Mouse (Mus musculus) neural tube, embryonic 12.5 days (tissue): ENCODE results near the gene Adgrg6. TPM values are rescaled to one million over a fixed set of nuclear protein-coding genes. Genes with fewer than 3 reads are reported as not detected.

ENCODE experiments used
- ATAC-seq: fragments of 200-750 bp; cut with Nextera tagmentation; 2 replicates; pipeline ENCODE4 v1.8.0; 2017; ENCODE audit warnings: low read depth, mild to moderate bottlenecking, moderate TSS enrichment, moderate library complexity; ENCODE audit not compliant: low FRiP score
- H3K27ac ChIP-seq: fragments of 300-500 bp; sonication (generic); 2 replicates; pipeline ENCODE4 v1.5.1; 2016
- H3K27me3 ChIP-seq: fragments of 300-500 bp; sonication (generic); replicated peaks from 2 replicates; pipeline ENCODE4 v1.6.1; 2016; ENCODE audit warnings: mild to moderate bottlenecking
- H3K36me3 ChIP-seq: fragments of 300-500 bp; sonication (generic); 2 replicates; pipeline ENCODE4 v1.6.1; 2016; ENCODE audit warnings: mild to moderate bottlenecking
- H3K4me1 ChIP-seq: fragments of 300-500 bp; sonication (generic); 2 replicates; pipeline ENCODE4 v1.6.1; 2016
- H3K4me2 ChIP-seq: fragments of 300-500 bp; sonication (generic); replicated peaks from 2 replicates; pipeline ENCODE4 v1.6.1; 2016; ENCODE audit warnings: mild to moderate bottlenecking
- H3K4me3 ChIP-seq: fragments of 300-500 bp; sonication (generic); 2 replicates; pipeline ENCODE4 v1.5.1; 2016
- H3K9ac ChIP-seq: fragments of 300-500 bp; sonication (generic); 2 replicates; pipeline ENCODE4 v1.6.1; 2016; ENCODE audit warnings: mild to moderate bottlenecking
- H3K9me3 ChIP-seq: fragments of 300-500 bp; sonication (generic); 2 replicates; pipeline ENCODE4 v1.6.1; 2016; ENCODE audit warnings: mild to moderate bottlenecking
- WGBS: fragments of 180-500 bp; shearing (Covaris S2); methylation state at CpG from one replicate; pipeline ENCODE4 v1.1.7; 2016; 5-methylcytosine and 5-hydroxymethylcytosine counted together
- polyA plus RNA-seq: library from polyadenylated mRNA; unstranded; fragments of >200 nt; fragmentation: Nextera tagmentation; extraction: Ambion mirVana; gene quantifications from 2 replicates; pipeline ENCODE4 v1.2.1, GENCODE M21; 2016

Adgrg6 gene
- polyA plus RNA-seq, result 6.8 and 6.9 TPM in 2 replicates

DNA sequence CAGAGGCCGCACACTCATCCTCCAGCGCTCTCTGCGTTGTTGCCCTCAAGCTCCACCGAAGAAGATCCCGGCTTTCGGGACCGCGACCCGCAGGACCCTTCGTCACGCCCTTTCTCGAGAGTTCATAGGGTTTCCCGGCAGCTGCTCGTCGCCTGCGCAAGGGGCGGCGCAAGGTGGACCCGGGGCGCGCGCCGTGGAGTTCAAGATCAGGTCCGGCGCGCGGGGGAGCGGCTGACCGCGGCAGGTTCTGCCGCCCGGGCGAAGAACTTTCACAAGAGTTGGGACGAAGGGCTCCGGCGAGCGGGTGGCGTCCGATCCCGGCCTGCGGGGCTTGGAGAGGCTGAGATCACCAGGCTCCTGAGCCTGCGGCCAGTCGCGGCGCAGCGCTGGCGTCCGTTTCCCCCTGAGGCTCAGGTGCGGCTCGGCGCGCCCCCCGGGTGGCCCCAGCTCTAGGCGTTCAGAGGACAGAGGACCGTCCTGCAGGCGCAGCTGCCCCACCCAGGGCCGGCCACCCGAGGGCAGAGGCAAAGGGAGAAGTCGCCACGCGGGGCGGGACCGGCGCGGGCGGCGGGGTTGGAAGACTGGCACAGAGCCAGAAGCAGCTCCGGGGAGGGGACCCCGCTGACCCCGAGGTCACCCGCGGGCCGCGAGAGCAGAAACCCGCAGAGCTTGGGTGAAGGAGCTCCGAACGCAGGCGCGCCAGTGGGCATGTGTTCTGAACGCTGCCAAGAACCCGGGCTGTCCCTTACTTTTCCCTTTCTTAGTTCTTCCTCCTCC, at the start of gene Adgrg6:
TSS of gene Adgrg6 (minus strand) at position 719 of the 777 bp plus-strand sequence.
- H3K36me3 ChIP-seq, result no peaks in the 10 kb centered on the region
- no peaks in the 10 kb centered on the region for H3K9me3 ChIP-seq
- peak within 1 kb of the TSS; percentile 100 for H3K4me2 ChIP-seq
- H3K9ac ChIP-seq, result peak within 1 kb of the TSS; percentile 71
- peaks cover 14% of the 10 kb centered on the region for H3K27me3 ChIP-seq
- H3K27ac ChIP-seq, result no peak within 1 kb of the TSS
- H3K4me1 ChIP-seq, result no peaks in the 10 kb centered on the region
- WGBS, result under 1% methylated on average over 81 of the region's 81 CpGs
- peak; percentile 86 for ATAC-seq
- peak within 1 kb of the TSS; percentile 75 for H3K4me3 ChIP-seq

DNA sequence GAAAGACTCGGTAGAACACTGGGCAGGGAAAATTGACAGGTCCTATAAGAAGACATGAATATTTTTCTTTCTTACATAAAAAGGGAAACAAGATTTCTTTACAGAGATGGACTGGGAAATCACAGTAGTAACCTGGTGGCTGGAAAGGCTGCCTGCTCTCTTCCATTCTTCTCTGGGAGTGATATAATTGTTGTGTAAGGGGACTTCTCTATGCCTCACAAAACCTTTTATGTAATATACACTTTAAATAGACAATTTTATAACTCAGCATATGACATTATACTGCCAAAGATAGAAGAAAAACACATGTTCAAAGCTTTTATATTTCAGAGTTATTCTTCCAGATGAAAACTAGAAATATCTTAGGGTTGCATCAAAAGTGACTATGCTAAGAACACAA, 46.8 kb upstream of the Adgrg6 start:
- no peak for ATAC-seq

DNA sequence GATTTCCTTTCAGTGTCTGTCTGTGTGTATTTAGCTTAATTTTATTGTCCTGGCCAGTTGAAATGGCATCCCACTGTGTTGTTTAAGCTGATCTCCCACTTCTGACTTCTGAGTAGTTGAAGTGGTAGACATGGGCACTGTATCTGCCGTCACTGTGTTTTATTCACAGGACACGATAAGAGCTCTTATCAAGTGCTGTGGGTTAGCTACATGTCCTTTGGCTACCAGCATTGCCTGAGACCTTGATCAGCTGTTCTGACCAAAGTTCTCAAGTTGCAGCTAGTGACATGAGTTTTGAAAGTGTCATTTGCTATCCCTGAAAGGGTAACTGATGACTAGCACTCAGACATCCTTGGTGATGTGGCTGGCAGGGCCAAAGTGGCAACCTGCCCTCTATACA, 45.4 kb upstream of the Adgrg6 start:
- Histone ChIP-seq H3K36me3 (no peaks in the 10 kb centered on the region), H3K27ac (no peak overlapping the region), H3K27me3 (no peaks in the 10 kb centered on the region), H3K9me3 (no peaks in the 10 kb centered on the region), H3K4me1 (no peaks in the 10 kb centered on the region), H3K4me3 (no peak overlapping the region), H3K4me2 (no peak overlapping the region), H3K9ac (no peak overlapping the region)
- ATAC-seq, result no peak
- WGBS, result 91% methylated on average over 2 of the region's 2 CpGs

More for the DNA sequence above, 46.8 kb upstream of the Adgrg6 start:
- 93% methylated on average over 1 of the region's 1 CpGs for WGBS
- H3K36me3 ChIP-seq, result no peaks in the 10 kb centered on the region
- H3K27ac ChIP-seq, result no peak overlapping the region
- H3K9me3 ChIP-seq, result no peaks in the 10 kb centered on the region
- H3K27me3 ChIP-seq, result no peaks in the 10 kb centered on the region
- no peak overlapping the region for H3K4me2 ChIP-seq
- no peaks in the 10 kb centered on the region for H3K4me1 ChIP-seq
- no peak overlapping the region for H3K9ac ChIP-seq
- H3K4me3 ChIP-seq, result no peak overlapping the region

DNA sequence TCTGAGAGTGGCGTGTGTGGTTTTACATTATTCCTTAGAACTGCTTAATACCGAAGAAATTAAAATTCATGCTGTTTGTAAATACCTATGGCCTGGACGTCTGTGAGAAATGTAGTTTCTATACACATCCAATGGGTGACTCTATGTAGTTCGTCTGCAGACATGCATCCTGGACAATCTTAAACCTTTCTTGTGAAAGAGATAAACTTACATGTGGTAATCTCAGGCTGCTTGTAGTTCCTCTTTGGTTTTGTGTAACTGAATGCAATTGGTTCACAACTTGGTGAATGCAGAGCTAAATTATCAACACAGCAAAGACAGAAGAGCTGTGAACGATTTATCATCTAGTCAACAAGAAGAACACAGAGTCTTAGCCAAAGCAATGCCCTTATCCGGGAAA, 44.2 kb upstream of the Adgrg6 start:
- Histone ChIP-seq H3K27ac (no peak overlapping the region), H3K4me2 (no peak overlapping the region), H3K9ac (no peak overlapping the region), H3K4me1 (no peaks in the 10 kb centered on the region), H3K36me3 (no peaks in the 10 kb centered on the region), H3K4me3 (no peak overlapping the region), H3K27me3 (no peaks in the 10 kb centered on the region), H3K9me3 (no peaks in the 10 kb centered on the region)
- WGBS, result 92% methylated on average over 6 of the region's 6 CpGs
- ATAC-seq, result no peak

DNA sequence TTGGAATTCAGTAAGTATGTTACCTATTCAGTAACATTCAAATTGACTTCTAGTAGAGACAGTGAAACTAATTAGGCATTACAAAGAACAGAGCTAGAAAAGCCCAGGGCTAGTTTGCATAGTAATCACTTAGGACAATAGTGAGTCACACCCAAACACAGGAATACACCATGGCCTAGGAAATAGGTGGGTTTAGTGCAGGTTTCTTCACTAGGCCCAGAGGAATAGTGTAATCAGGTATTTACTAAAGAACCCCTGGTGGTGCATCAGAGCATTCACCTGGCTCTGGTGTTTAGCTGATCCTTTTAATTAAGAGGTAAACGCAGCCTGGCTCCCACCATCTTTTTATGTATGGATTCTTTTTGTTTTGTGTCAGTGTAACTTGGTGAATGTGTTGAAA, 38.0 kb upstream of the Adgrg6 start:
- WGBS, result 89% methylated on average over 1 of the region's 1 CpGs
- H3K27me3 ChIP-seq, result no peaks in the 10 kb centered on the region
- no peak overlapping the region for H3K27ac ChIP-seq

DNA sequence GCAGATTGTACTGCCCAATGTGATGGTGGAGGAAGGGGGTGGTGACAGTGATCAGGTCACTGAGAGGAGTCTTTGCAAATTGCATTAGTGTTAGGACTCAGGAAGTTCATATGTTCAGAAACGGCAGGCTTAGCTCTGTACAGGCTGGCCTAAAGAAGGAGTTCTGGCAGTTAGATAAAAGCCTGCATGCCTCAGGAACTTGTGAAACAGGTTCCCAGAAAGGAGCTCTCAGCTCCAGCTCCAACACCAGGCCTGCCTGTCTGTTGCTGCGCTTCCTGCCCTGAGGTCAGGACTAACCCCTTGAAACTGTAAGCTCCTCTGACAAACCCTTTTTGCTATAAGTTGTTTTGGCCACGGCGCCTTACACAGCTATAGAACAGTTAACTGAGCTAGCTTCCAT, 28.8 kb upstream of the Adgrg6 start:
- 86% methylated on average over 4 of the region's 4 CpGs for WGBS
- no peak overlapping the region for H3K4me3 ChIP-seq
- H3K27me3 ChIP-seq, result no peaks in the 10 kb centered on the region
- H3K4me2 ChIP-seq, result no peak overlapping the region
- no peak for ATAC-seq
- H3K4me1 ChIP-seq, result no peaks in the 10 kb centered on the region
- H3K36me3 ChIP-seq, result no peaks in the 10 kb centered on the region
- no peaks in the 10 kb centered on the region for H3K9me3 ChIP-seq
- H3K27ac ChIP-seq, result no peak overlapping the region
- H3K9ac ChIP-seq, result no peak overlapping the region

More for the DNA sequence above, 38.0 kb upstream of the Adgrg6 start:
- no peaks in the 10 kb centered on the region for H3K36me3 ChIP-seq
- H3K9me3 ChIP-seq, result no peaks in the 10 kb centered on the region
- H3K4me1 ChIP-seq, result no peaks in the 10 kb centered on the region
- H3K4me3 ChIP-seq, result no peak overlapping the region
- H3K9ac ChIP-seq, result no peak overlapping the region
- no peak overlapping the region for H3K4me2 ChIP-seq
- ATAC-seq, result no peak

DNA sequence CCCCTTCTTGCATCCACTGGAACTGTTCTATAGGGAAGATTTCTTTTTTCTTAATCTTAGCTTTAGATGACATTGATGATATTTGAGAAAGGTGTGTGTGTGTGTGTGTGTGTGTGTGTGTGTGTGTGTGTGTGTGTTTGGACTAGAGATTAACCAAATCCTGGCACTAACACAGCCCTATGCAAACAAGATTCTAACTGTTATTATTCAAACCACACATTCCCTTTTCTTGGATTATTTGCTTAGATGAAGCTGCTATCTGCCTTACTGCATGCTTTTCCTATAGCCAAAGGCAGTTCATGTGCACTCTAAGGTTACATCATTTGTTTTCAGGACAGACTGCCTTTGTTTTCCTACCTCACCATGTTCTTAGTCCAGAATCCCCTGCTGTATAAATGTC, 25.7 kb upstream of the Adgrg6 start:
- H3K27ac ChIP-seq, result no peak overlapping the region
- H3K4me2 ChIP-seq, result no peak overlapping the region
- H3K9me3 ChIP-seq, result no peaks in the 10 kb centered on the region
- H3K36me3 ChIP-seq, result no peaks in the 10 kb centered on the region
- H3K9ac ChIP-seq, result no peak overlapping the region
- H3K27me3 ChIP-seq, result no peaks in the 10 kb centered on the region
- no peak overlapping the region for H3K4me3 ChIP-seq
- ATAC-seq, result no peak
- no peaks in the 10 kb centered on the region for H3K4me1 ChIP-seq

DNA sequence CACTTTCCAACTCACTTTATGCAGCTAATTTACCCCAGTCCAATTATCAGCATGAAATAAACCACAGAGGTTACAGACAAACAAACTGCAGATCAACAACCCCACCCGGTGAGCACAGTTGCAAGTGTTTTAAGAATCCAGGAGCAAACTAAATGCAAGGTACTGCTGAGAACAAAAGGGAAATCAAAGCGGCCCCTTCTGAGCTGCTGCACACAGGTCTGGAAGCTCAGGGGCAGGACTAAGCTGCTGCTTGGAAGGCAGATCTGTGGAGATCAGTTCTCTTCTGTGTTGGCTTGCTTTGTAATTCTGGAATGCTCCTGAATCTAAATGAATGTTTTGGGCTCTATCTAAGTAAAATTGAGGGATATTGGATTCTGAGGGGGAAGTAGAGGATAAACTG, 25.2 kb upstream of the Adgrg6 start:
- Histone ChIP-seq H3K36me3 (no peaks in the 10 kb centered on the region), H3K4me3 (no peak overlapping the region), H3K4me1 (no peaks in the 10 kb centered on the region), H3K4me2 (no peak overlapping the region), H3K27ac (no peak overlapping the region), H3K9me3 (no peaks in the 10 kb centered on the region), H3K27me3 (no peaks in the 10 kb centered on the region), H3K9ac (no peak overlapping the region)
- no peak for ATAC-seq
- 9% methylated on average over 2 of the region's 2 CpGs for WGBS

DNA sequence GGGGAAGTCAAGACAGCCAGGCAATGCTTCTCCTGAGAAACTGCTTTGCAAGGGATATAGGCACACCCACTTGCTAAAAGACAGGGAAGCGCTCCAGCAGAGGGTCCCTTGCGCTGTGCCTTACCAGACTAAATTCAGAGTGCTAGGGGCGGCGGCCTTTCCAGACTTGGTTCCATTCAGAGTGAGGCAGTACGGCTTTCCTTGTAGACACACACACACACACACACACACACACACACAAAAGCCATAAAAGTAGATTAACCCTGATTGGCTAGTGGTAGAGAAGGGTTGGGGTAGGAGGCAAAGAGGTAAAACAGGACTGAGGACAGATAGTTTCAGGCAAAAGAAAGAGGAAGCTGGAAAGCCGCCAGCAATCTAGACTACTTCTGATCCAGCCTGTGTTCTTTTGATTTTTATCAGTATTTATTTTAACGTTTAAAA, 672 bp upstream of the Adgrg6 start:
- no peak overlapping the region for H3K27ac ChIP-seq
- no peaks in the 10 kb centered on the region for H3K4me1 ChIP-seq
- peaks cover 14% of the 10 kb centered on the region for H3K27me3 ChIP-seq
- no peaks in the 10 kb centered on the region for H3K36me3 ChIP-seq
- WGBS, result 24% methylated on average over 7 of the region's 7 CpGs
- ATAC-seq, result no peak
- H3K4me3 ChIP-seq, result no peak overlapping the region
- no peaks in the 10 kb centered on the region for H3K9me3 ChIP-seq
- H3K4me2 ChIP-seq, result peak overlapping the region; percentile 100
- H3K9ac ChIP-seq, result no peak overlapping the region

DNA sequence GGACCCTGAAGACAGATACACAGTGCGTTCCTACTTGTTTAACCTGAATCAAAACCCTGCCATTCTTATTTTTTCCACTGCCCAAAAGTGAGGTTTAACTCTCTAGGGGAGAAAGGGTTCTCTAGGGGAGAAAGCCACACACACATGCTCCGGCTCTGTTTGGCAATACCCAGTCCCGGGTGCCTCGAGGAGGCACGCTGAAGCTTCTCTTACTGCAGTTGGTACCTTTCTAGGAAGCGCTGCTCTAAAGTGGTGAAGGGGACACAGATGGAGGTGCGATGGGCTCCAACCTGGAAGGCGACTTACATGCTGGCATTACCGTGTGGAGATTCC, 885 bp downstream of the Adgrg6 start:
- Histone ChIP-seq H3K9me3 (no peaks in the 10 kb centered on the region), H3K4me3 (peak overlapping the region; percentile 75), H3K9ac (peak overlapping the region; percentile 71), H3K36me3 (no peaks in the 10 kb centered on the region), H3K4me1 (no peaks in the 10 kb centered on the region), H3K27ac (no peak overlapping the region), H3K27me3 (peaks cover 14% of the 10 kb centered on the region), H3K4me2 (peak overlapping the region; percentile 100)
- 5% methylated on average over 9 of the region's 9 CpGs for WGBS
- no peak for ATAC-seq

DNA sequence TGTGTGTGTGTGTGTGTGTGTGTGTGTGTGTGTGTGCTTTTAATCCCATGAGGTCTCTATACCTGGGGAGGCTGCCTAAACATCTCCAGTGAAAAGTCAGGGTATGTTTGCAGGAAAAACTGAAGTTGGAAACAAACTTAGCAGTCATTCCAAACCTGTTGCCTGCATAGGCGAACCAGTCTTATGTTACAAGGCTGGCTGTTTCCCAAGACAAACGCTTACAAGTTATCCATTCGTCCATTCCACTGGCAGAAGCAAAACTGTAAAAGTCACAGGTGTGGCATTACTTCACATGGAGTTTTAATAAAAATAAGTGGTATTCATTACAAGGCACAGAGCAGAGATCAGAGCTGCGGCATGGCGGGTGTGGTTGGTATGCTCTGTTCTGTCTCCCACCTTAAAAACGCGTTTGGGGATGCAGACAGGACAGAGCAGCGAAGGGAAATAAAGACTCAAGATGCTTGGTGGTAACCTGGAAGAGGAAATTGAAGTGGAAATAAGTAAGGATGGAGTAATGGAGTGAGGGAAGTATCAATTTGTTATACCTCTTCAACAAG, 1.9 kb downstream of the Adgrg6 start:
- ATAC-seq, result no peak
- WGBS, result 73% methylated on average over 8 of the region's 8 CpGs
- Histone ChIP-seq H3K9ac (no peak overlapping the region), H3K4me1 (no peaks in the 10 kb centered on the region), H3K27ac (no peak overlapping the region), H3K4me2 (peak overlapping the region; percentile 100), H3K4me3 (no peak overlapping the region), H3K9me3 (no peaks in the 10 kb centered on the region), H3K27me3 (peaks cover 14% of the 10 kb centered on the region), H3K36me3 (no peaks in the 10 kb centered on the region)

DNA sequence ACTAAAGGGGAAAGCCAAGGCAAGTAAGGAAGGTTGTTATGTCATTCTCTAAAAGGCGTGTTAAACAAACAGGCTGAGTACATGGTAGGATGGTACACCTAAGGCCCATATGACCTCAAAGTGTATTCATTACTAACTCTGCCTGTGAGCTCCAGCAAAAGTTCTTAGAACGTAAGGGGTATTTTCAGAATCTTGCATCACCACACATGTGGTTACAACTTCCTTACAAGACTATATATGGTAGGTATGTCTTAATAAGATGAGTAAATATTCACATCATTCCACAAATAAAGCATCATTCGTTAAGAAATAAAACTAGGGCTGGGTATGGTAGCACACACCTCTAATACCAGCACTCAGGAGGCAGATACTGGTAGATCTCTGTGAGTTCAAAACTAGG, 8.4 kb downstream of the Adgrg6 start:
- no peak overlapping the region for H3K9ac ChIP-seq
- no peaks in the 10 kb centered on the region for H3K4me1 ChIP-seq
- no peak for ATAC-seq
- WGBS, result 91% methylated on average over 3 of the region's 3 CpGs
- H3K36me3 ChIP-seq, result no peaks in the 10 kb centered on the region
- H3K27me3 ChIP-seq, result no peaks in the 10 kb centered on the region
- H3K9me3 ChIP-seq, result no peaks in the 10 kb centered on the region
- no peak overlapping the region for H3K4me3 ChIP-seq
- H3K27ac ChIP-seq, result no peak overlapping the region
- no peak overlapping the region for H3K4me2 ChIP-seq

DNA sequence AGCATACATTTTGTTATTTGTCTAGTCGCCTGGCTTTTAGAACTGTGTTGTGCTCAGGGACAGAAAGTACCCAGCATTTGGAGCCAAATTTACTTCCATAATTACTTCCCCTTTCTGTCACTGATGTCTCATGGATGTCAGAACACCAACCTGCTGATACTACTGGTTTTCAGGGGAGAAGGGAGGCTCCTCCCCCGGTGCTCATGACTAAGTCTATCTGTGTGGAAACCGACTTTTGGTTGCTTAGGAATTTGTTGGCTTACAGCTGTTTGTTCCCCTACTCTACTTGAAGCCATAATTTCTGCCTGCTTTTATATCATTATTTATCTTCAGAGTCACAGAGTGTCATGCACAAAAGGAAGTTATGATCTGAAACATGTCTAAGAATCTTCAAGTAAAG, 14.4 kb downstream of the Adgrg6 start:
- H3K9me3 ChIP-seq, result no peaks in the 10 kb centered on the region
- ATAC-seq, result no peak
- no peak overlapping the region for H3K4me3 ChIP-seq
- no peaks in the 10 kb centered on the region for H3K36me3 ChIP-seq
- H3K4me1 ChIP-seq, result no peaks in the 10 kb centered on the region
- no peak overlapping the region for H3K27ac ChIP-seq
- H3K9ac ChIP-seq, result no peak overlapping the region
- no peak overlapping the region for H3K4me2 ChIP-seq
- H3K27me3 ChIP-seq, result no peaks in the 10 kb centered on the region
- WGBS, result 83% methylated on average over 3 of the region's 3 CpGs
